Mouse (Mus musculus) effector memory CD4-positive, alpha-beta T cell, adult 7 months (primary cell): ENCODE measurements around the gene Trappc6a. TPM values are rescaled to one million over a fixed set of nuclear protein-coding genes. Genes with fewer than 3 reads are reported as not detected.

Experiments
- polyA plus RNA-seq: library from polyadenylated mRNA; unstranded; fragments of 100-300 nt; shearing (Covaris generic); gene quantifications from one replicate; pipeline ENCODE4 v1.2.1, GENCODE M21; 2017

Gene Trappc6a
- polyA plus RNA-seq = 48.8 TPM

GRCm38 (mm10) chr7:19508150-19508923, at the start of gene Trappc6a, which contains the start of gene Bloc1s3:
Trappc6a (plus strand) TSS chr7:19508395.
Bloc1s3 (minus strand) TSS chr7:19508367.

GRCm38 (mm10) chr7:19458591-19459111, 49.5 kb upstream of the Trappc6a start, which contains the start of gene Mark4:
Mark4 (minus strand) TSS chr7:19458821.

GRCm38 (mm10) chr7:19462884-19463381, 45.3 kb upstream of the Trappc6a start, which contains the start of gene Exoc3l2:
Exoc3l2 (plus strand) TSS chr7:19463331.

GRCm38 (mm10) chr7:19517652-19518365, 9.6 kb downstream of the Trappc6a start, which contains the start of gene Nkpd1:
Nkpd1 (plus strand) TSS chr7:19517838.

GRCm38 (mm10) chr7:19562643-19563410, 54.6 kb downstream of the Trappc6a start, which contains the start of gene Ppp1r37:
Ppp1r37 (minus strand) TSS chr7:19563076.

Other genes starting within 250 kb of the Trappc6a start
- gene Vasp, start 236.6 kb upstream of the Trappc6a start, polyA plus RNA-seq = 205 TPM
- 3.0 TPM for gene Ppm1n, start 228.3 kb upstream of the Trappc6a start, polyA plus RNA-seq
- gene Rtn2, start 225.8 kb upstream of the Trappc6a start, polyA plus RNA-seq = 0.50 TPM
- 39.6 TPM for gene Fosb, start 198.3 kb upstream of the Trappc6a start, polyA plus RNA-seq
- 64.9 TPM for gene Ercc1, start 163.6 kb upstream of the Trappc6a start, polyA plus RNA-seq
- gene Cd3eap, start 148.9 kb upstream of the Trappc6a start, polyA plus RNA-seq = 5.2 TPM
- gene Ppp1r13l, start 148.6 kb upstream of the Trappc6a start, polyA plus RNA-seq = 0.84 TPM
- 8.5 TPM for gene Ercc2, start 126.4 kb upstream of the Trappc6a start, polyA plus RNA-seq
- gene Klc3, start 104.3 kb upstream of the Trappc6a start, polyA plus RNA-seq = 4.7 TPM
- 0.18 TPM for gene Ckm, start 103.6 kb upstream of the Trappc6a start, polyA plus RNA-seq
- gene Mark4, start 49.6 kb upstream of the Trappc6a start, polyA plus RNA-seq = 6.2 TPM
- gene Exoc3l2, start 45.1 kb upstream of the Trappc6a start, polyA plus RNA-seq = not detected
- 3.8 TPM for gene Bloc1s3, start within 50 bp of the Trappc6a start, polyA plus RNA-seq
- not detected for gene Nkpd1, start 9.4 kb downstream of the Trappc6a start, polyA plus RNA-seq
- gene Ppp1r37, start 54.7 kb downstream of the Trappc6a start, polyA plus RNA-seq = 15.6 TPM
- gene Zfp296, start 68.9 kb downstream of the Trappc6a start, polyA plus RNA-seq = 1.8 TPM
- gene Gemin7, start 69.2 kb downstream of the Trappc6a start, polyA plus RNA-seq = 105 TPM
- 49.4 TPM for gene Clasrp, start 96.1 kb downstream of the Trappc6a start, polyA plus RNA-seq
- 249 TPM for gene Relb, start 121.0 kb downstream of the Trappc6a start, polyA plus RNA-seq
- gene Clptm1, start 156.6 kb downstream of the Trappc6a start, polyA plus RNA-seq = 121 TPM
- gene Apoc2, start 169.5 kb downstream of the Trappc6a start, polyA plus RNA-seq = not detected
- gene Gm44805, start 173.0 kb downstream of the Trappc6a start, polyA plus RNA-seq = not detected
- 0.18 TPM for gene Apoc4, start 173.1 kb downstream of the Trappc6a start, polyA plus RNA-seq
- not detected for gene Apoc1, start 184.3 kb downstream of the Trappc6a start, polyA plus RNA-seq
- gene Apoe, start 190.8 kb downstream of the Trappc6a start, polyA plus RNA-seq = 1.3 TPM
- gene Tomm40, start 207.0 kb downstream of the Trappc6a start, polyA plus RNA-seq = 63.8 TPM
- not detected for gene Nectin2, start 242.1 kb downstream of the Trappc6a start, polyA plus RNA-seq